Mouse (Mus musculus) c-Kit-positive CD71-positive TER-119-negative erythroid progenitor cells, embryonic 14.5 days (primary cell): ENCODE data around the gene Brinp2.

Experiments used
- DNase-seq: peaks from one replicate; pipeline ENCODE4 v3.0.0-alpha.2; 2013; ENCODE audit warnings: low read depth

The Brinp2 gene

GRCm38 (mm10) chr1:158356051-158356461, at the start of gene Brinp2:
TSS of gene Brinp2 (minus strand) at chr1:158356326.
- DNase-seq = peak; percentile 0

GRCm38 (mm10) chr1:158400898-158401297, 44.8 kb upstream of the Brinp2 start:
- no peak for DNase-seq

- no peak for DNase-seq
Measured at GRCm38 (mm10) chr1:158397058-158397457, 40.9 kb upstream of the Brinp2 start.

GRCm38 (mm10) chr1:158390693-158391092, 34.6 kb upstream of the Brinp2 start:
- no peak for DNase-seq

- DNase-seq = no peak
Measured at GRCm38 (mm10) chr1:158388995-158389394, 32.9 kb upstream of the Brinp2 start.

- no peak for DNase-seq
Measured at GRCm38 (mm10) chr1:158386781-158387180, 30.7 kb upstream of the Brinp2 start.

GRCm38 (mm10) chr1:158385311-158385710, 29.2 kb upstream of the Brinp2 start:
- no peak for DNase-seq

GRCm38 (mm10) chr1:158383210-158383609, 27.1 kb upstream of the Brinp2 start:
- no peak for DNase-seq

GRCm38 (mm10) chr1:158382277-158382676, 26.2 kb upstream of the Brinp2 start:
- no peak for DNase-seq

GRCm38 (mm10) chr1:158364461-158364860, 8.3 kb upstream of the Brinp2 start:
- no peak for DNase-seq

- no peak for DNase-seq
Measured at GRCm38 (mm10) chr1:158362292-158363101, 6.4 kb upstream of the Brinp2 start.

GRCm38 (mm10) chr1:158361964-158362291, 5.8 kb upstream of the Brinp2 start, which contains the start of gene Astn1:
TSS of gene Astn1 (plus strand) at chr1:158362273.
- DNase-seq = no peak

GRCm38 (mm10) chr1:158355177-158356050, 712 bp downstream of the Brinp2 start:
- no peak for DNase-seq

GRCm38 (mm10) chr1:158353656-158354371, 2.3 kb downstream of the Brinp2 start:
- no peak for DNase-seq

GRCm38 (mm10) chr1:158343243-158343714, 12.8 kb downstream of the Brinp2 start:
- DNase-seq = no peak

- DNase-seq = no peak
Measured at GRCm38 (mm10) chr1:158328839-158329238, 27.3 kb downstream of the Brinp2 start.

- no peak for DNase-seq
Measured at GRCm38 (mm10) chr1:158328126-158328525, 28.0 kb downstream of the Brinp2 start.

GRCm38 (mm10) chr1:158323325-158323724, 32.8 kb downstream of the Brinp2 start:
- no peak for DNase-seq

- no peak for DNase-seq
Measured at GRCm38 (mm10) chr1:158310426-158311156, 45.5 kb downstream of the Brinp2 start.

GRCm38 (mm10) chr1:158297042-158297441, 59.1 kb downstream of the Brinp2 start:
- DNase-seq = no peak

- no peak for DNase-seq
Measured at GRCm38 (mm10) chr1:158296287-158296931, 59.7 kb downstream of the Brinp2 start.
